Mouse (Mus musculus): ENCODE results near the gene Tssk6.

Gene Tssk6

GRCm38 (mm10) chr8:69884141-69884540, 17.8 kb upstream of the Tssk6 start:
- DNase-seq (ENCODE audit: low spot score), result no peak

DNA sequence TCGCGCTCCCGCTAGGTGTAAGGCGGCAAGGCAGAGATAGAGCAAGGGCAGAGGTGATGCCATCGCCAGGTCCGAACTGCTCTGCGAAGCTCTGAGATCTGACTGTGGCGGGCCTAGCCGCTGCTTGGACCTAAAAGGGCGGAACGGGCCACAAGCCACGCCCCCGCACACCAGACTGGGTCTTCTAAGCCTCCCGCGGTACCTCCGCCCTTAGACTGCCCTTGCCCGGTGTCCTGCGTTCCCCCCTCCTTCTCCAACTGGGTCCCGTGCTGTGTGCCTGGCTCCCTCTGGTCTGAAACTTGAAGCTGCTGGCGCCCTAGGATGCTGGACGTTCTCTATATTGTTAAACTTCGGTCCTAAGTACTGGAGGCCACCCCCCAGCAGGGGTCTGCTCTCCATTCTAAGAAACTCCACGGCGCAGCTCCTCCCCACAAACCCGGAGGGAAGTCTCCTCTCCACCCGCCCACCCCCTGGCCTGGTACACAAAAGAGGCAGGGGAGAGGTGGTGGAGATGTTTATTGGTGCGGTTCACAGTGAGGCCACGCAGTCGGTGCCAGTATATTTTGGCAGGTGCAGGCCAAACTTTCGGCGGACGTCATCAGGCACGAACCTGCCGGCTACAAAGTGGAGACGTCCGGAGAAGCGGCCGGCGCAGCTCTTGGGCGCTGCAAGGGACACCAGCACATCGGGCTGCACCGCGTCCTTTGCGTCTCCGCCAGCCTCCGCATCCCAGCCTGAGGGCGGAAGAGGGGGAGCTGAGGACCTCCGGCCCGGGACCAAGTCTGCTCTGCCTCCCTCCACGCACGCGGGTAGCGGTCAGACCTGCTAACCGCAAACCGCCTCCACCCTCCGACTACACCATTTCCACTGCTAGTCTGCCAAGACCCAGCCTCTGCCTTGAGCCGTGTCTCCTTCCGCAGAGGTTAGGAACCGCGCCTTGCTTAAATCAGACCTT, 14.4 kb upstream of the Tssk6 start, which contains the start of gene Cilp2:
TSS of gene Cilp2 (minus strand) at position 399 of the 955 bp plus-strand sequence.
- DNase-seq (ENCODE audit: low spot score), result no peak

GRCm38 (mm10) chr8:69888244-69888866, 13.6 kb upstream of the Tssk6 start:
- no peak for DNase-seq (ENCODE audit: low spot score)

DNA sequence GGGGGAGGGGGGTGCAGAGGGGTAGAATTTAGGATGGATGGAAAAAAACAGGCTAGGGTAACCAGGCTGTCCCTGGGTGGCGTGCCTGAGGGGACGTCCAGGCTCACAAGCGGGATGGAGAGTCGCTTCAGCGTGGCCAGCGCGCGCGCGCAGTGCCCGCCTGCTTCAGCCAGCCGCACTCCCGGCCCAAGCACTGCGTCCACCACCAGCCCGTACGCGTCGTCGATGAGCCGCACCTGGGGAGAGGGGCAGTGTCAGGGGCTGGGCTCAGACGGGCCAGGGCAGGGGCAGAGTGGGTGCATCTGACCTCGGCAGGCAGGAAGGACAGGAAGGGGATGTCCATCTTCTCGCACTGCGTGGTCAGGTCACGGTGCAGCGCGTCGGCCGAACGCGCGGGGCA, 13.1 kb upstream of the Tssk6 start:
- DNase-seq (ENCODE audit: low spot score), result no peak

DNA sequence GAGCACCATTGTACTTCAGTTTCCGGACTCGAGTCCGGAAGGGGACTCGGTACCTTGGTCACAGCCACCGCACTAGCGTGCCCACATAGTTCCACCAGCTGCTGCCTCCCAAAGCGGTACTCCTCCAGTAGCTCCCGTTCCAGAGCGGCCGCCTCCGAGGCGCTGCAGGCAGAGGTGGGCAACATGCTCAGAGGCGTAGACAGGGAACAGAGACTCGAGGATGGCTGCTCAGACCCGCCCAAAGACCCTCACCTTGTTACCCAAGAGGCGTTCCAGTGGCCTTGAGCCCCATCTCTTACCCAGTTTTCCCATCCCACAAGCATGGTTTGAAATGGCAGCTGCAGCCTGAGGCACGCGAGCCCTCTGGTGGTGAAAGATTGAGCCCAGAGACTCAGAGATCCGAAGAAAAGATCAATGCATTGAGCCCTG, 11.2 kb upstream of the Tssk6 start:
- DNase-seq (ENCODE audit: low spot score), result peak; percentile 34

DNA sequence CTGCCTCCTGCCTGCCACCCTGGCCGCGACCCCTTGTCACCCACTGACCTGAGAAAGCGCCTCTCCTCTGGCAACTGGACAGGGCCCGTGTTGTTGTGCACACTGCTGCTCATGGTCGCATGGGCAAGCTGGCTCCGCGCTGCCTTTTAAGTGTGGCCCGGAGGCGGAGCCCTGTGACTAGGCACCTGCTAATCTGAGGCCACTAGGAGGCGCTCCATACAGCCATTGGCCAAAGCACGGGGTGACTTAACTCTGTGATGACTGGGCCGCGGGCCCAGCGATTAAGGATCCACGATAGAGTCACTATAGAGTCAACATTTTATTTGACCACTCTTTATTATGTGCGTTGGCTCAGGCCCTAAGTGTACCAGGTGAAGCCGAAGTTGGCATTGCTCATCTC, 8.1 kb upstream of the Tssk6 start:
- DNase-seq (ENCODE audit: low spot score), result peak; percentile 62

DNA sequence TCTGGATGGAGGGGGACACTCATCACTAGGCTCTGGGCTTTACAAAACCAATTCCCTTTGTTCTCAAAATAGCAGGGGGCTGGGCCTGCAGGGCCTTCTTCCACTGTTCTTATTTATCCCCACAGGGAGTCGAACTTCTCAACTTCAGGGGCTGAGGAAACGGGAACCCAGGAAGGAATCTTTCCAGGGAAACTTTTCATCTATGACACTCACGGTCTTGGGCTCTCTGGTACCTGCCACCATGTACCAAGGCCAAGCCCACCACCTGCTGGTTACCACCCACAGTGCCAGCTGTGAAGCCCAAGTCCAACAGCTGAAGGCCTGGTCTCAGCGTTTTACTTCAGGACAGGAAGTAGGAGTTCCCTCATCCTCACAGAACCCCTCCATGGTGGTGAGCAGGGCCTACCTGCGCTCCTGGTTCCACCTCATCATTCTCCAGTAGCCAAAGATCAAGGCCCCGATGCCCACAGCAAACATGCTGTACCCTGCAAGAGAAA, 7.1 kb upstream of the Tssk6 start:
- DNase-seq (ENCODE audit: low spot score), result no peak

DNA sequence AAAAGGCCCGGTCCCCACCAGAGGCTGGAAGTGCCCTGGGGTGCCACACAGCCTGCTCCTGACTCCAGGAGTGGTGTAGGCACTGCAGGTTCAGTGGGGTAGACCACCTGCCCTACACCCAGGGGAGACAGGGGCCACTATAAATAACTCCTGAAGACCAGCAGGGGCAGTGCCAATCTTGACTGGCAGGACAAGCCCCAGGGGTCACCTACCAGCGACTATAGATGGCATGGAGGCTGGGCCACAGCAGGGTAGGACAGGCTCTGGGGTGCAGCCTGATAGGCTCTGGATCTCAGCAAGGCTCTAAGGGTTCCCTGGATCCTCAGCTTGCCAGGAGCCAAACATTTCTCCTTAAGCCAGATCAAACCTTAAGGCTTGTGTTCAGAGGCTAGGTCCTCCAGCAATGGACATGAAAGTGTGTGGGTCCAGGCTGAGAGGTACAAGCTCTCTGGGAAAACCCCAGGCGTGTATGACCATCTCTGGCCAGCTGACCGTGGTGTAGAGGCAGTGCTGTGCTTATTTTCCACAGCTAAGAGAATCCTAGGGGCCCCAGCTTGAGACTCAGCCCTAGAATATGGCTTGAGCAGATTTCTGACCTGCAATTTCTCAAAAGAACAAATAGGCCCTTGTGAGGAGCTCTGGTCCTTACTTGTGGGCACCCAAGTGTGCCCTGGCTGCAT, 6.1 kb upstream of the Tssk6 start:
- no peak for DNase-seq (ENCODE audit: low spot score)

DNA sequence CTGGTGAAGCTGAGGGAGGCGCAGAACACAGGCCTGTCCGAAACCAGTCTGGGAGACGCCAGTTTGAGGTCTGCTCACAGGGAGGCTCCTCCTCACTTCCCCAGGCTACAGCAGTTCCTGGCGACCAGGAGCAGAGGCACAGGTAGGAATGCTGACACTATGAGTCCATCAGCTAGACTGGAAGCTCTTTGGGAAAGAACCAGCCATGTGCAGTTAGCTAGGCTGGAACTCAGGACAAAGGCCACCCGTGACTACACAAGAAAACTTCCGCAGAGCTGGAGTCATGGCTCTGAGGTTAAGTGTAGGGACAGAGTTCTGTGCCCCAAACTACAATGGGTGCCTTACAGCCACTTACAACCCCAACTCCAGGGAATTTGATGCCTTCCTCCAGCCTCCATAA, 4.1 kb upstream of the Tssk6 start:
- no peak for DNase-seq (ENCODE audit: low spot score)

- no peak for DNase-seq (ENCODE audit: low spot score)
Measured at GRCm38 (mm10) chr8:69899876-69900275, 2.1 kb upstream of the Tssk6 start.

DNA sequence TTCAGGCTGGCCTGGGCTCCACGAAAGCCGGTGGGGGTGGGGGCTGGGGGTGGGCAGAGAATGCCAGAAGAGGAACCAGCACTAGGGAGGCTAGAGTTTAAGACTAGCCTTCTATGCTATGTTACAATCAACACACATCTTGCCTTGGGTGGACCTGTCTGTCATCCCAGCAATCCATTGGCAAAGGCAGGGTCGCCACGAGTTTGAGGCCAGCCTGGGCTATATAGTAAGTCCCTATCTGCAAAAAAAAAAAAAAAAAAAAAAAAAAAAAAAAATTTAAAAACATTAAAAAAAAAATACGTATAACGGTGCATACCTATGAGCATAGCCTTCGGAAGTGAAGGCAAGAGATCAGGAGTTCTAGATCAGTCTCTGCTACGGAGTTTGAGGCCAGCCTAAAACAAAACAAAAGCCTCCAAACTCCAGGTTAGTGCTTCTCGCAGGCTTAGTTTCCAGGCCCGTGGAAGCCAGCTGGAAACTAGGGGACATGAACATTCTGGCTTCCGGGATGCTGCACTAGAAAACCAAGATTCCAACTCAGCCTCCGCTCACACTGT, 1.0 kb upstream of the Tssk6 start:
- no peak for DNase-seq (ENCODE audit: low spot score)

DNA sequence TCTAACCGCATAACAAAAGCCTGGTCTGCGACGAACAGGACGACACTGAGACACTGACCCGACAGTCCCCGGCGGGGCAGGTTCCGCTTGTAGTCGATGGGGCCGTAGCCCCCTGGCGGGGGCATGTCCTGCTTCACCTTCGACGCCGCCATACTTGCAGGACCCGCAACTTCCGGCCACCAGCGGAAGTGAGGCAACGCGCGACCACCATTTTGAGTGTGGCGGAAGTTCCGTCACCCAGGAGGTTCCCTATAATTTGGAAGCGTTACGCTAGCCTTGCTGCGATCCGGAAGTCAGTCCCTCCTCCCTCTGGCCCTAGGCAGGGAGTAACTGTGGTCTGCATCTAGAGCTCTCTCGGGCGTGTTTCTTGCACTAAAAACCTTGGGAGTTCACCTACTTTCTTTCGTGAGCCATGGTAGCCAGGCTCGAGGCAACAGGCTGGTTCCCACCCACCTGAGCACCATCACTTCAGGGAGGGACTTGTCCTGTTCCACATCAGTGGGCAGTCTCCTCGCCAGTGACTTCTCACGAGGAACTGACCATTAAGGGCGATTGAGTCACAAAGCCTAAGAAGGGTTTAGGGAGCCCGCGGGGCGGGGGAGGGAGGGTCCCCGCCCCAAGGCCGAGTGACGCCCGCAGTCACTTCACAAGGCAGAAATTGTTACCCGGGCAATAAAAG, 361 bp upstream of the Tssk6 start:
- peak; percentile 95 for DNase-seq (ENCODE audit: low spot score)

DNA sequence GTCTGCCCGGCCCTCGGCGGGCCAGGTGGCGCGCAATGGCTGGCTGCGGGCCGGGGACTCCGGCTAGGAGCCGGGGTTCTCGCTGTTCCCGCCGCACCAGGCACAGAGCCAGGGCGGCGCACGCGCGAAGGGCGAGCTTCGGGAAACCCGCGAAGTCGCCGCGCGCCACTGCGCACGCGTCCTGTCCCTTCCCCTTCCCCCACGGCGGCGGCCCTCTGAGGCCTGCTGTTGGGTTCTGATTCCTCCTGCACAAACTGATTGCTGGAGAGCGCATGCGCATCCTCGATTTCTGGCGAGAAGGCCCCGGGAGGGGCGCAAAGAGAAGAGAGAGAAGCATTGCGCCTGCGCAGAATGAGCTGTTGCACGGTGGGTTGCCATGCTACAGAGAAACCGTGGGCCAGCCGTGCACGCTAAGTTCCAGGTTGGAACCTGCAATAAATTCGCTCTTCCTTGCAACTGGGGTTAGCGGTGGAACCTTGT, 1.1 kb downstream of the Tssk6 start:
- peak; percentile 99 for DNase-seq (ENCODE audit: low spot score)

GRCm38 (mm10) chr8:69904096-69904495, 2.1 kb downstream of the Tssk6 start:
- no peak for DNase-seq (ENCODE audit: low spot score)

- DNase-seq (ENCODE audit: low spot score), result no peak
Measured at GRCm38 (mm10) chr8:69906260-69906659, 4.3 kb downstream of the Tssk6 start.

GRCm38 (mm10) chr8:69907106-69907505, 5.1 kb downstream of the Tssk6 start:
- no peak for DNase-seq (ENCODE audit: low spot score)

DNA sequence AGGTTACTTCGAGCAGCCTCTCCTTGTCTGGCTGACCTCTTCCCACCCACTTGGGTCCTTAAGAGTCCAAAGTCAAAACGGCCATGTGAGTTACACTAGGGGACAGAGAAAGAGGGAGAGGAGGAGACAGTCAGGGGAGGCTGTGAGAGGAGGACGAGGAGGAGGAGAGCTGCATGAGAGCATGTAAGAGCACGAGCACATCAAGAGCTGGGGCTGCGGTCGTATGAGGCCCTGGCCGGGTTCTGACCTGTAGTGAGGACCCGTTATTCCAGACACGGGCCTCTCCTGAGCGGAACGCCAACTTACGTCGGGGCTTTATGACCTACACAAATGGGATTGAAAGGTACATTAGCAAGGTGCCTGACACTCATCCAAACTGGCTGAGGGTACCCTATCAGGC, 9.9 kb downstream of the Tssk6 start:
- no peak for DNase-seq (ENCODE audit: low spot score)

DNA sequence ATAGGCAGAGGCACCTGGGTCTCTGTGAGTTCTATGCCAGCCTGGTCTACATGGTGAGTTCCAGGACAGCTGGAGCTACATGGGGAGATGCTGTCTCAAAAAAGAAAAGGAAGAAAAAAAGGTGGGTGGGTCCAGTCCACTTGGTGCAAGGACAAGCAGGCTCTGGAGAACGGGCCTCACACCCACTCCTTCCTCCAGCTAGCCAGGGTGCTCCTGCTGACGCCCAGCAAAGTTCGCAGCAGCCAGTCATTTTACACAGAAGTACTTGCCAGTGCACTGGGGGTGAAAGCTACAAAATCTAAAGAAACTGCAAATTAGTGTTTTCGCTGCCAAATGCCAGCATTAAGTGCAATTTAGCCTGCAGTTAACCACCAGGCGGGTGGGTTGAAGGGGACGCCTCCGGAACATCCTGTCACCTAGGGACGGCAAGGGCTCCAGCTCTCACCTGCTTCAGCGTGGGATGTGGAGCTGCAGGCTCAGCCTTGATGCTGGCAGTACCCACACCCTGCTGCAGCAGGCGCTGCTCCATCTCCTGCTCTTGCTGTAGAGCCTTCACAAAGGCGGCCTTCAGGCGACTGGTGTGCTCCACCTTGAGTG, 10.6 kb downstream of the Tssk6 start:
- no peak for DNase-seq (ENCODE audit: low spot score)

GRCm38 (mm10) chr8:69914526-69914925, 12.5 kb downstream of the Tssk6 start:
- DNase-seq (ENCODE audit: low spot score), result no peak

- DNase-seq (ENCODE audit: low spot score), result no peak
Measured at GRCm38 (mm10) chr8:69915748-69916147, 13.8 kb downstream of the Tssk6 start.

GRCm38 (mm10) chr8:69918506-69918905, 16.5 kb downstream of the Tssk6 start:
- DNase-seq (ENCODE audit: low spot score), result no peak
